Mouse (Mus musculus): Measurements from ENCODE around the gene Cmya5.

GRCm38 (mm10) chr13:93012952-93013351 is 131.6 kb downstream of the Cmya5 start:
- no peak for TF ChIP-seq POLR2A (IDR thresholded peaks at IDR 0.05; ENCODE audit: borderline replicate concordance, insufficient read depth, low read length)
- no peak for TF ChIP-seq CTCF (IDR thresholded peaks at IDR 0.05; ENCODE audit: borderline replicate concordance, insufficient read depth, low read depth, low read length)
